ENCODE assay signal across 14 mouse cellular contexts in genomic region chr12:28799798-28800411, GRCm38 (mm10). TPM values are rescaled to one million over a fixed set of nuclear protein-coding genes. Genes with fewer than 3 reads are reported as not detected.
DNase-seq lines count a peak whose midpoint lies in the region; ATAC-seq lines count a peak whose summit lies in the region.
"Had no signal": no experiment of that assay in that cellular context is flagged by ENCODE, and none has a peak within 500 bp of the region (broad histone marks: within the 10 kb centered on the region; RNA-seq: fewer than 3 reads in every experiment).

No protein-coding gene starts in this region.

- H3K36me3 ChIP-seq in kidney, embryonic 14.5 days (ENCODE audit: control insufficient read depth, insufficient read depth, low read length): no peaks in the 10 kb centered on the region
- H3K36me3 ChIP-seq in embryonic facial prominence, embryonic 11.5 days (replicated peaks; ENCODE audit: control insufficient read depth, insufficient read depth, low read depth, low read length): no peaks in the 10 kb centered on the region
- H3K36me3 ChIP-seq in hindbrain, embryonic 12.5 days: no peaks in the 10 kb centered on the region
- no peaks in the 10 kb centered on the region for H3K36me3 ChIP-seq in midbrain, embryonic 14.5 days (ENCODE audit: control insufficient read depth, insufficient read depth, low read length)
- H3K36me3 ChIP-seq: intestine, embryonic 15.5 days had no signal

- no peak overlapping the region for H3K4me2 ChIP-seq in kidney, embryonic 14.5 days (replicated peaks; ENCODE audit: low read depth, low read length)
- no peak overlapping the region for H3K4me2 ChIP-seq in embryonic facial prominence, embryonic 11.5 days (ENCODE audit: low read depth, low read length)
- no peak overlapping the region for H3K4me2 ChIP-seq in hindbrain, embryonic 12.5 days (replicated peaks)
- H3K4me2 ChIP-seq in midbrain, embryonic 14.5 days (ENCODE audit: low read length): no peak overlapping the region
- H3K4me2 ChIP-seq: intestine, embryonic 15.5 days had no signal

- ATAC-seq in kidney, embryonic 14.5 days (ENCODE audit: low FRiP score, low TSS enrichment): peak; percentile 72; the same call in 1 of the 2 replicates
- 0 out of 2 replicates have a peak, but pooled peaks have one; percentile 58 for ATAC-seq in embryonic facial prominence, embryonic 11.5 days (replicated peaks; ENCODE audit: insufficient number of reproducible peaks, low FRiP score, low TSS enrichment, low read depth)
- peak; percentile 70; the same call in 1 of the 2 replicates for ATAC-seq in hindbrain, embryonic 12.5 days (ENCODE audit: low FRiP score)
- peak; percentile 58; the same call in 1 of the 2 replicates for ATAC-seq in midbrain, embryonic 14.5 days (ENCODE audit: low FRiP score, low TSS enrichment)
- ATAC-seq: activated CD4-positive, CD25-positive, alpha-beta regulatory T cell, adult 4 months; intestine, embryonic 15.5 days had no signal

- H3K4me1 ChIP-seq in kidney, embryonic 14.5 days (ENCODE audit: control insufficient read depth, insufficient read depth, low read length): peaks cover 8% of the 10 kb centered on the region
- no peaks in the 10 kb centered on the region for H3K4me1 ChIP-seq in embryonic facial prominence, embryonic 11.5 days (ENCODE audit: control insufficient read depth, insufficient read depth, low read length)
- H3K4me1 ChIP-seq in hindbrain, embryonic 12.5 days: peaks cover 32% of the 10 kb centered on the region
- peaks cover 27% of the 10 kb centered on the region for H3K4me1 ChIP-seq in midbrain, embryonic 14.5 days (ENCODE audit: control insufficient read depth, insufficient read depth, low read length)

- WGBS in kidney, embryonic 14.5 days: 59% methylated on average over 11 of the region's 11 CpGs
- WGBS in embryonic facial prominence, embryonic 11.5 days: 41% methylated on average over 11 of the region's 11 CpGs
- 46% methylated on average over 11 of the region's 11 CpGs for WGBS in hindbrain, embryonic 12.5 days
- 52% methylated on average over 11 of the region's 11 CpGs for WGBS in midbrain, embryonic 14.5 days

- no peak overlapping the region for H3K4me3 ChIP-seq in kidney, embryonic 14.5 days (ENCODE audit: low read length)
- H3K4me3 ChIP-seq in embryonic facial prominence, embryonic 11.5 days (ENCODE audit: low read depth, low read length): no peak overlapping the region
- no peak overlapping the region for H3K4me3 ChIP-seq in hindbrain, embryonic 12.5 days
- H3K4me3 ChIP-seq in midbrain, embryonic 14.5 days (replicated peaks; ENCODE audit: low read depth, low read length): no peak overlapping the region
- H3K4me3 ChIP-seq: intestine, embryonic 15.5 days had no signal

- no peak for DNase-seq in kidney, postnatal 14 days
- DNase-seq in embryonic facial prominence, embryonic 11.5 days (ENCODE audit: low spot score): peak; percentile 40
- peak; percentile 35 for DNase-seq in midbrain, embryonic 14.5 days
- DNase-seq in right cerebral cortex, postnatal 25 days: no peak
- no peak for DNase-seq in right cerebral cortex, postnatal 10 days (ENCODE audit: low spot score in 2 of 2)
- no peak for DNase-seq in heart, adult 18-20 months
- DNase-seq: cerebellum, adult 2 months; gastrocnemius, postnatal 25 days; thymus, postnatal 36 days had no signal

- peaks cover 7% of the 10 kb centered on the region; the same call in 1 of the 2 replicates for H3K9me3 ChIP-seq in kidney, embryonic 14.5 days (ENCODE audit: control insufficient read depth, low read length)
- no peaks in the 10 kb centered on the region for H3K9me3 ChIP-seq in embryonic facial prominence, embryonic 11.5 days (replicated peaks; ENCODE audit: control insufficient read depth, low read length)
- H3K9me3 ChIP-seq in hindbrain, embryonic 12.5 days (replicated peaks): no peaks in the 10 kb centered on the region
- H3K9me3 ChIP-seq in midbrain, embryonic 14.5 days (ENCODE audit: control insufficient read depth, low read length): no peaks in the 10 kb centered on the region
- H3K9me3 ChIP-seq: intestine, embryonic 15.5 days had no signal

- H3K27me3 ChIP-seq in kidney, embryonic 14.5 days (ENCODE audit: control insufficient read depth, insufficient read depth, low read length): no peaks in the 10 kb centered on the region
- H3K27me3 ChIP-seq in embryonic facial prominence, embryonic 11.5 days (ENCODE audit: control insufficient read depth, insufficient read depth, low read length): no peaks in the 10 kb centered on the region
- no peaks in the 10 kb centered on the region for H3K27me3 ChIP-seq in hindbrain, embryonic 12.5 days
- no peaks in the 10 kb centered on the region for H3K27me3 ChIP-seq in midbrain, embryonic 14.5 days (ENCODE audit: control insufficient read depth, insufficient read depth, low read length)
- H3K27me3 ChIP-seq: CH12.LX; intestine, embryonic 15.5 days had no signal

- H3K9ac ChIP-seq in kidney, embryonic 14.5 days (ENCODE audit: low read depth, low read length): no peak overlapping the region
- H3K9ac ChIP-seq in embryonic facial prominence, embryonic 11.5 days (replicated peaks; ENCODE audit: low read length): no peak overlapping the region
- H3K9ac ChIP-seq in hindbrain, embryonic 12.5 days: no peak overlapping the region
- H3K9ac ChIP-seq in midbrain, embryonic 14.5 days (replicated peaks; ENCODE audit: low read length): no peak overlapping the region
- H3K9ac ChIP-seq: intestine, embryonic 15.5 days had no signal

- H3K27ac ChIP-seq in kidney, embryonic 14.5 days (ENCODE audit: low read depth, low read length): no peak overlapping the region
- no peak overlapping the region for H3K27ac ChIP-seq in embryonic facial prominence, embryonic 11.5 days (replicated peaks; ENCODE audit: low read depth, low read length)
- peak overlapping the region; percentile 45 for H3K27ac ChIP-seq in hindbrain, embryonic 12.5 days
- peak overlapping the region; percentile 68 for H3K27ac ChIP-seq in midbrain, embryonic 14.5 days (replicated peaks; ENCODE audit: low read depth, low read length)
- H3K27ac ChIP-seq: intestine, embryonic 15.5 days had no signal

RNA-seq across cellular contexts. Expression of gene Eipr1, which starts 48.3 kb away (rescaled TPM):
- 33.4 and 36.1 TPM in 2 replicates for polyA plus RNA-seq in kidney, embryonic 14.5 days (2014; fragmentation: Nextera tagmentation; extraction: Ambion mirVana)
- polyA plus RNA-seq in embryonic facial prominence, embryonic 11.5 days (2014; fragmentation: Nextera tagmentation; extraction: Ambion mirVana): 33.9 and 38.5 TPM in 2 replicates
- polyA plus RNA-seq in hindbrain, embryonic 12.5 days (2016; fragmentation: Nextera tagmentation; extraction: Ambion mirVana): 48.9 and 49.6 TPM in 2 replicates
- 77.0 and 80.4 TPM in 2 replicates for polyA plus RNA-seq in midbrain, embryonic 14.5 days (2014; fragmentation: Nextera tagmentation; extraction: Ambion mirVana)
- 1 to 10 TPM; 8.6 to 8.8 TPM for total RNA-seq in heart, adult 18-20 months (2021)

RNA-seq across cellular contexts. Expression of gene Trappc12, which starts 49.6 kb away (rescaled TPM):
- polyA plus RNA-seq in kidney, embryonic 14.5 days (2014; fragmentation: Nextera tagmentation; extraction: Ambion mirVana): 27.4 and 43.9 TPM in 2 replicates
- 38.4 and 40.5 TPM in 2 replicates for polyA plus RNA-seq in embryonic facial prominence, embryonic 11.5 days (2014; fragmentation: Nextera tagmentation; extraction: Ambion mirVana)
- 42.1 and 43.2 TPM in 2 replicates for polyA plus RNA-seq in hindbrain, embryonic 12.5 days (2016; fragmentation: Nextera tagmentation; extraction: Ambion mirVana)
- polyA plus RNA-seq in midbrain, embryonic 14.5 days (2014; fragmentation: Nextera tagmentation; extraction: Ambion mirVana): 43.3 and 49.8 TPM in 2 replicates
- 10 to 100 TPM; 22.4 to 22.5 TPM for total RNA-seq in heart, adult 18-20 months (2021)

Comparison
In these comparisons a context has a peak if more than half of its experiments do, and no peak if none do; other contexts are left out.
1. H3K27ac ChIP-seq: peak in hindbrain, embryonic 12.5 days (single experiment) and midbrain, embryonic 14.5 days (single experiment); none in kidney, embryonic 14.5 days (single experiment) and embryonic facial prominence, embryonic 11.5 days (single experiment).
2. DNase-seq: peak in embryonic facial prominence, embryonic 11.5 days (single experiment) and midbrain, embryonic 14.5 days (single experiment); none in kidney, postnatal 14 days (single experiment), right cerebral cortex, postnatal 25 days (single experiment), right cerebral cortex, postnatal 10 days (0 of 2) and heart, adult 18-20 months (0 of 2).
3. Peak in every context shown above with its lines, with median percentiles within 50 percentile points of each other: ATAC-seq.